Mouse (Mus musculus): ENCODE data around the gene Sorcs2. TPM values are rescaled to one million over a fixed set of nuclear protein-coding genes. Genes with fewer than 3 reads are reported as not detected.

Sorcs2 gene
- polyA plus RNA-seq, 1 experiment from 2014 or later, result 5.1 TPM

DNA sequence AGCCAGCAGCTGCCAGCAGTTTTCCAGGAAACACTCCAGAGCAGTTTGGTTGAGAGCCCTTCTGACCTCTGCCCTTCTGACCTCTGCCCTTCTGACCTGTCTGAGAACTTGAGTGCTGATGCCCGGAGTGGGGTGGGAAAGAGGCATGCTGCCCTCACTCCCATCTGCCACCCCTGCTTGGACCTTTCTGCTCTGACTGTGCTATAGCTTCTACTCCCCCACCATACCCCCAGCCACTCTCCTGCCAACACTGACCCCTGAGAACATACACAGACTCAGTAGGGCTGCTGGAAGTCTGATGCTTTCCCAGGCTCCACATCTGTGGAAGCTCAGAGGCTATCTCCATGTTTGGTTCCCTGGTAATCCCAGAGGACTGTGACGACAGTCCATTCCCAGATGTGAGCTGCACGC is 277.0 kb downstream of the Sorcs2 start:
- WGBS, result 50% methylated on average over 3 of the region's 3 CpGs
- no peak overlapping the region for H3K4me2 ChIP-seq (ENCODE audit: low read length)
- no peak overlapping the region for H3K9ac ChIP-seq (ENCODE audit: low read length)
- no peak overlapping the region for H3K27ac ChIP-seq (ENCODE audit: low read depth, low read length)
- H3K4me1 ChIP-seq (ENCODE audit: control insufficient read depth, insufficient read depth, low read length), result no peaks in the 10 kb centered on the region; the same call in 1 of the 2 replicates
- ATAC-seq (no peak), DNase-seq (ENCODE audit: low spot score) (no peak)
- no peaks in the 10 kb centered on the region for H3K9me3 ChIP-seq (replicated peaks; ENCODE audit: control insufficient read depth, low read length)
- H3K27me3 ChIP-seq (replicated peaks; ENCODE audit: control insufficient read depth, insufficient read depth, low read length), result no peaks in the 10 kb centered on the region
- H3K4me3 ChIP-seq (ENCODE audit: low read depth, low read length), result no peak overlapping the region
- H3K36me3 ChIP-seq (ENCODE audit: control insufficient read depth, insufficient read depth, low read length), result no peaks in the 10 kb centered on the region

DNA sequence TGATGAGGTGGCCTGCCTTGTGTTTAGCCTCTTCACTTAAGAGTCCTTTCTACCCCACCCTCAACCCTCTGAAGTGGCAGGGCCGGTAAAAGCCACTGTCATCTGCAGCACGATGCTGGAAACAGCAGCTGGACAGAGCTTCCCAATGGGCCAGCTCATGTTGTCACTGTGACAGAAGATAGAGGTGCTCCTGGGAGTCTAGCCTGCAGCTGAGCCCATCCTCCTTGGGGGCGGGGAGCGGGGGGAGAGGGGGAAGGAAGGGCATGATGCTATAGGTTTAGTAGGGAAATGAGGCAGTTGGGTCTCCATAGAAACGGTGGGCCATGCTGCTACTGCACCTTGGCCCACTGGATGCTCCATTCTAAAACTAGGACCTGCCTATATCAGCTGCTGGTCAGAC is 279.9 kb downstream of the Sorcs2 start:
- H3K9me3 ChIP-seq (replicated peaks; ENCODE audit: control insufficient read depth, low read length), result no peaks in the 10 kb centered on the region
- no peaks in the 10 kb centered on the region for H3K36me3 ChIP-seq (ENCODE audit: control insufficient read depth, insufficient read depth, low read length)
- 53% methylated on average over 5 of the region's 5 CpGs for WGBS
- no peak overlapping the region for H3K4me2 ChIP-seq (ENCODE audit: low read length)
- DNase-seq (ENCODE audit: low spot score), result no peak
- no peak overlapping the region for H3K9ac ChIP-seq (ENCODE audit: low read length)
- H3K4me3 ChIP-seq (ENCODE audit: low read depth, low read length), result no peak overlapping the region
- no peaks in the 10 kb centered on the region for H3K27me3 ChIP-seq (replicated peaks; ENCODE audit: control insufficient read depth, insufficient read depth, low read length)
- H3K27ac ChIP-seq (ENCODE audit: low read depth, low read length), result no peak overlapping the region
- no peak for ATAC-seq
- peaks cover 9% of the 10 kb centered on the region for H3K4me1 ChIP-seq (ENCODE audit: control insufficient read depth, insufficient read depth, low read length)

DNA sequence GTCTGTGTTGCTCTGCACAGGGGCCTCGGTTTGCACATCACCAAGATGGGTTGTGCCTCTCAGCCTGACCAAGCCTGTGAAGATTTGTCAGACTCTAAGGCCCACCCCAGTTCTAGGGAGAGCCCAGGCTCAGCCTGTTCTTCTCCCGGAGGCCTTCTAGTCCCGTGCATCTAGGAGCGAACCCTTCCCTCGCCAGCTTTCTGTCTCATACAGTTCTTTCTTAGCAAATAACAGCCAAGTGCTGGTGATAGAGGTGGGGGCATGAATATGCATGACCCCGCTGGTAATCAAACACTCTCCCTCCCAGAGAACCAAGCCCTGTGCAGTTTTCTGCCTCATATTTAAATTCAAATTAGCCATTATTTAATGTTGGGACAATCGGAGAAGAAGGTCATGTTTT is 282.4 kb downstream of the Sorcs2 start:
- H3K9ac ChIP-seq (ENCODE audit: low read length), result no peak overlapping the region
- ATAC-seq (peak; percentile 47; the same call in 1 of the 2 replicates), DNase-seq (ENCODE audit: low spot score) (peak; percentile 45)
- H3K4me2 ChIP-seq (ENCODE audit: low read length), result no peak overlapping the region
- no peaks in the 10 kb centered on the region for H3K9me3 ChIP-seq (replicated peaks; ENCODE audit: control insufficient read depth, low read length)
- H3K36me3 ChIP-seq (ENCODE audit: control insufficient read depth, insufficient read depth, low read length), result no peaks in the 10 kb centered on the region
- no peaks in the 10 kb centered on the region for H3K27me3 ChIP-seq (replicated peaks; ENCODE audit: control insufficient read depth, insufficient read depth, low read length)
- 13% methylated on average over 7 of the region's 7 CpGs for WGBS
- no peak overlapping the region for H3K27ac ChIP-seq (ENCODE audit: low read depth, low read length)
- H3K4me1 ChIP-seq (ENCODE audit: control insufficient read depth, insufficient read depth, low read length), result peaks cover 9% of the 10 kb centered on the region
- H3K4me3 ChIP-seq (ENCODE audit: low read depth, low read length), result no peak overlapping the region

DNA sequence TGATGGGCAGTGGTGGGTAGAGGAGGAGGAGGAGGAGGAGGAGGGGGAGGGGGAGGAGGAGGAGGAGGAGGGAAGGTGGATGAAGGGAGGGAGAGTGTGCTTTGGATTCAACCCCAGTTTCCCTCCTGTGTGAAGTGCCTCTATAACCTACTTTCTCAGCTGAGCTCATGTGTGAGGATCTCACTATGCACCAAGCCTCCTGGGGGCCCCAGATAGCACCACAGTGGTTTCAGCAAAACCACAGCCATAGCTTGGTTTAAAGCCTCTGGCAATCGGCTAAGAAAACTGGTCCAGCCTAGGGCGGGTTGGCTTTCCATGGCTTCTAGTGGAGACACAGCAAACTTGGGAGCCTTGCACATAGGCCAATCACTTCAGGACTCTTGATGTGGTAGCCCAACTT is 284.2 kb downstream of the Sorcs2 start:
- ATAC-seq, result no peak
- 83% methylated on average over 2 of the region's 2 CpGs for WGBS
- no peak overlapping the region for H3K4me3 ChIP-seq (ENCODE audit: low read depth, low read length)
- peaks cover 9% of the 10 kb centered on the region for H3K4me1 ChIP-seq (ENCODE audit: control insufficient read depth, insufficient read depth, low read length)
- no peak overlapping the region for H3K4me2 ChIP-seq (ENCODE audit: low read length)
- no peak overlapping the region for H3K9ac ChIP-seq (ENCODE audit: low read length)
- H3K36me3 ChIP-seq (ENCODE audit: control insufficient read depth, insufficient read depth, low read length), result no peaks in the 10 kb centered on the region
- H3K27ac ChIP-seq (ENCODE audit: low read depth, low read length), result no peak overlapping the region
- no peak for DNase-seq (ENCODE audit: low spot score)
- no peaks in the 10 kb centered on the region for H3K27me3 ChIP-seq (replicated peaks; ENCODE audit: control insufficient read depth, insufficient read depth, low read length)
- no peaks in the 10 kb centered on the region for H3K9me3 ChIP-seq (replicated peaks; ENCODE audit: control insufficient read depth, low read length)

DNA sequence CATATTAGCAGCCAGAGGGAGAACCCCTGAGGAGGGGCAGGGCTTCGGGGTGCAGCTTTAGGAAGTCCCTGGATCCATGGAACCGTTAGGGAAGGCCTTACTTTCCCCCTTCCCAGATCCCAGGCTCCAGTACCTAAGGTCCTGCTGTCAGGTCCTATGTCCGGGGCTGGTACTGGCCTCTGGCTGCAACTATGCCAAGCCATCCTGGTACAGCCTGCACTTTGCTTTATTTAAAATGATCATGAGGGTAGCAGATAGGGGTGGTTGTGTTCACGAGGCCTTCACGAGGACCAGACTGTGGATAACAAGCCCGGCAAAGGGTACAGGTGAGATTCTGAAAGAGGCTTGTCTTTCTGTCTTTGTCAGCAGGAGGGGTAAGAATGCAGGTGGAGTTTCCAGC is 285.2 kb downstream of the Sorcs2 start:
- H3K4me1 ChIP-seq (ENCODE audit: control insufficient read depth, insufficient read depth, low read length), result peaks cover 13% of the 10 kb centered on the region
- 60% methylated on average over 6 of the region's 6 CpGs for WGBS

DNA sequence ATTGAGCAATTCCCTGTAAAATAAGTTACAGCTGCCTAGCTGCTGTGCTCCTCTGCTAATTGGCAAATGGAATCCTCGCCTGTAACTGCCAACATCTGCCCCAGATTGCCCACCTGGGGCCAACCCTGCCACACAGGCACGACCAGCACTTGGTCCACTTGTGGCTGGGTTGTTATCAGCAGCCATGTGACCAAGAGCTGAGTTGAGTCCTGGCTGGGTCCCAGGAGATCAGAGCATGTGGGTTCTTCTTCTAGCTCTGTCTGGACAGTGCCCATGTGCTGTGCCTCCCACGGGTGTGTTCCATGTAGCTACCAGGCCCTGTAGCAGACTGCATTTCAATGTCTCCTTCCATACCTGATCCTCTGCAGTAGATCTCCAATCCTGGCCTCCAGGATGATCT is 286.4 kb downstream of the Sorcs2 start:
- Histone ChIP-seq H3K4me3 (ENCODE audit: low read depth, low read length) (no peak overlapping the region), H3K9ac (ENCODE audit: low read length) (no peak overlapping the region), H3K4me1 (ENCODE audit: control insufficient read depth, insufficient read depth, low read length) (peaks cover 13% of the 10 kb centered on the region), H3K4me2 (ENCODE audit: low read length) (no peak overlapping the region), H3K27ac (ENCODE audit: low read depth, low read length) (no peak overlapping the region), H3K9me3 (replicated peaks; ENCODE audit: control insufficient read depth, low read length) (no peaks in the 10 kb centered on the region), H3K36me3 (ENCODE audit: control insufficient read depth, insufficient read depth, low read length) (no peaks in the 10 kb centered on the region), H3K27me3 (replicated peaks; ENCODE audit: control insufficient read depth, insufficient read depth, low read length) (no peaks in the 10 kb centered on the region)
- 85% methylated on average over 3 of the region's 3 CpGs for WGBS
- ATAC-seq, result no peak
- no peak for DNase-seq (ENCODE audit: low spot score)

More for the DNA sequence above, 285.2 kb downstream of the Sorcs2 start:
- H3K4me2 ChIP-seq (ENCODE audit: low read length), result no peak overlapping the region
- ATAC-seq, result no peak
- no peak overlapping the region for H3K9ac ChIP-seq (ENCODE audit: low read length)
- no peaks in the 10 kb centered on the region for H3K36me3 ChIP-seq (ENCODE audit: control insufficient read depth, insufficient read depth, low read length)
- no peaks in the 10 kb centered on the region for H3K9me3 ChIP-seq (replicated peaks; ENCODE audit: control insufficient read depth, low read length)
- no peak for DNase-seq (ENCODE audit: low spot score)
- no peak overlapping the region for H3K27ac ChIP-seq (ENCODE audit: low read depth, low read length)
- H3K27me3 ChIP-seq (replicated peaks; ENCODE audit: control insufficient read depth, insufficient read depth, low read length), result no peaks in the 10 kb centered on the region
- H3K4me3 ChIP-seq (ENCODE audit: low read depth, low read length), result no peak overlapping the region

DNA sequence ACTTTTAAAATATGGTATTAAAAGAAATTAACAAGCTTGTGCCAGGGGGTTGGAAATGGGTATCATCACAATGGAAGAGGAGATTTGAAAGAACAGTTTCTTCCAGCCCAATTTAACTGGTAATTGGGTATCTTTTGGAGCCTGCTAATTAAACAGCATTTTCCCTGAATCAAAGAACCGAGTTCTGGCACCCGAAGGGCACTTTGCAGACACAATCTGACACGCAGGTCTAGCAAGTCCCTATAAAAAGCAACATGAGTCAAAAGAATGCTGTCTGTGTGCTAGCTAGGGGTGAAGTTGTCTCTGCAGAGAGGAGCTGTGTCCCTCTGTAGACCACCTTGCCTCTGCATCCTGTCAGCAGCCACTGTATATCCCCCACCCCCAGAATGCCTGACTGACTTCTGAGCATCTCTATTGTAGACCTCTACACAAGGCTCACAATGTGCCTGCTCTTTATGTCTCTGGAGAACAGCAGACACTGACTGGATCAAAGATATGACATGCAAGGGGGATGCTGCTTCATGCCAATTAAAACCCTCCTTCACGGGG is 289.5 kb downstream of the Sorcs2 start:
- Histone ChIP-seq H3K27ac (ENCODE audit: low read depth, low read length) (no peak overlapping the region), H3K27me3 (replicated peaks; ENCODE audit: control insufficient read depth, insufficient read depth, low read length) (no peaks in the 10 kb centered on the region), H3K9ac (ENCODE audit: low read length) (no peak overlapping the region), H3K4me3 (ENCODE audit: low read depth, low read length) (no peak overlapping the region), H3K4me2 (ENCODE audit: low read length) (no peak overlapping the region), H3K4me1 (ENCODE audit: control insufficient read depth, insufficient read depth, low read length) (peaks cover 4% of the 10 kb centered on the region; the same call in 1 of the 2 replicates), H3K9me3 (replicated peaks; ENCODE audit: control insufficient read depth, low read length) (no peaks in the 10 kb centered on the region), H3K36me3 (ENCODE audit: control insufficient read depth, insufficient read depth, low read length) (no peaks in the 10 kb centered on the region)
- DNase-seq (ENCODE audit: low spot score) (peak; percentile 72), ATAC-seq (peak; percentile 62; the same call in 1 of the 2 replicates)
- WGBS, result 22% methylated on average over 4 of the region's 4 CpGs

DNA sequence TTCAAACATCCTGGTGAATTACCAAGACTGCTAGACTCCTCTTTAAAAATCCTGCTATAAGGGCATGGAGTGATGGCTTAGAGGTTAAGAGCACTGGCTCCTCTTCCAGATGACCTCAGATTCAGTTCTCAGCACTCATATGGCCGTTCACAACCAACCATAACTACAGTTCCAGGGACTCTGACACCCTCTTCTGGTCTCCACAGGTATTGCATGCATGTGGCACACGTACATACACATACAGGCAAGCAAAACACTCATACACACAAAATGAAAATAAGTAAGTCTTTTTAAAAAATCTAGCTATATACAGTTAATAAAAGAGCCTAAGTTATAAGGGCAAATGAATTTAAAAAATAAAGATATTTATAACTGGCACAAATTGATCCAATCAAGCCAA is 294.5 kb downstream of the Sorcs2 start:
- Histone ChIP-seq H3K36me3 (ENCODE audit: control insufficient read depth, insufficient read depth, low read length) (no peaks in the 10 kb centered on the region), H3K4me1 (ENCODE audit: control insufficient read depth, insufficient read depth, low read length) (peaks cover 4% of the 10 kb centered on the region; the same call in 1 of the 2 replicates), H3K9ac (ENCODE audit: low read length) (no peak overlapping the region), H3K27ac (ENCODE audit: low read depth, low read length) (no peak overlapping the region), H3K9me3 (replicated peaks; ENCODE audit: control insufficient read depth, low read length) (no peaks in the 10 kb centered on the region), H3K4me3 (ENCODE audit: low read depth, low read length) (no peak overlapping the region), H3K27me3 (replicated peaks; ENCODE audit: control insufficient read depth, insufficient read depth, low read length) (no peaks in the 10 kb centered on the region), H3K4me2 (ENCODE audit: low read length) (no peak overlapping the region)
- DNase-seq (ENCODE audit: low spot score) (no peak), ATAC-seq (no peak)
- WGBS, result 89% methylated on average over 2 of the region's 2 CpGs

DNA sequence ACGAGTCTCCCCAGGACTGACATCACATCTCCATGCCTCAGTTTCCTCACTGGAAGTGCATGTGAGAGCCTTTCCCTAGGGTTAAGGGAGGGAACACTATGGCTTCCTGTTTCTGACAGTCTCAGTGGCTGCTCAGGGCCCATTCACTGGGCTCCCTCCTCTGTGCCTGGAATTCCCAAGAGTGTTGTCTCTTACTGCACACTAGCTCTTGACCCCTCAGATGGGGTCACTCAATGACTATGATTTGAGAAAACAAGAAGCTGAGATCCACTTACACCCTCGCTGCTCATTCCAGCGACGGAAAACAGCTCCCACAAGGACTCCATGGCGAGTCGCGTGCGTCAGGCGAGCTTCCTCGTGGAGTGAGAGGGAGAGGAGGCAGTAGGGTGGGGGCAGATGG is 296.8 kb downstream of the Sorcs2 start:
- H3K4me3 ChIP-seq (ENCODE audit: low read depth, low read length), result no peak overlapping the region

More for the DNA sequence above, 296.8 kb downstream of the Sorcs2 start:
- no peak overlapping the region for H3K9ac ChIP-seq (ENCODE audit: low read length)
- 80% methylated on average over 10 of the region's 10 CpGs for WGBS
- H3K4me1 ChIP-seq (ENCODE audit: control insufficient read depth, insufficient read depth, low read length), result 0 out of 2 replicates have a peak, but pooled peaks cover 2% of the 10 kb centered on the region
- H3K27me3 ChIP-seq (replicated peaks; ENCODE audit: control insufficient read depth, insufficient read depth, low read length), result no peaks in the 10 kb centered on the region
- H3K36me3 ChIP-seq (ENCODE audit: control insufficient read depth, insufficient read depth, low read length), result no peaks in the 10 kb centered on the region
- H3K27ac ChIP-seq (ENCODE audit: low read depth, low read length), result no peak overlapping the region
- no peaks in the 10 kb centered on the region for H3K9me3 ChIP-seq (replicated peaks; ENCODE audit: control insufficient read depth, low read length)
- H3K4me2 ChIP-seq (ENCODE audit: low read length), result no peak overlapping the region
- DNase-seq (ENCODE audit: low spot score), result no peak
- no peak for ATAC-seq
